Mouse (Mus musculus) kidney, adult 18-20 months (tissue): Measurements from ENCODE around the gene Slc16a12.
"Not testable (repeated sequence)": the region's sequence is repeated elsewhere in the genome, so short reads cannot be mapped to it uniquely, and the experiment has no call there.

Experiments
- DNase-seq: peaks from one replicate; pipeline ENCODE4 v3.0.0; 2021

Gene Slc16a12

GRCm38 (mm10) chr19:34746688-34747504 lies at the start of gene Slc16a12:
Slc16a12 (minus strand) TSS chr19:34747289.
- peak; percentile 77 for DNase-seq

DNA sequence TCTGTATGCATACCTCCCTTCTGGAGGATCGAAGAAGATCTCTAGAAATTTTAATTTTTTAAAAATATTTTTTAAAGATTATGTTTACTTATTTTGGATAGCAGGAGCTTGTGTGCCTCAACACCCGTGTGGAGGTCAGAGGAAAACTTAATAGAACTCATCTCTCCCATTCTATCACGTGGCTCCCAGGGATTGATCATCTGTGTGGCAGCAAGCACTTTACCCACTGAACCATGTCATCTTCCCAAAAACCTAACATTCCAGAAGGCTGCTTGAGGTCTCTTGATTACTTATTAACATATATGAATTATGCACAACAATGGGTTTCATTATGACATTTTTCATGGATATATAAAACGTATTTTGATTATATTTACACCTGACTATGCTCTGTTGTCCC lies 49.3 kb upstream of the Slc16a12 start:
- no peak for DNase-seq

DNA sequence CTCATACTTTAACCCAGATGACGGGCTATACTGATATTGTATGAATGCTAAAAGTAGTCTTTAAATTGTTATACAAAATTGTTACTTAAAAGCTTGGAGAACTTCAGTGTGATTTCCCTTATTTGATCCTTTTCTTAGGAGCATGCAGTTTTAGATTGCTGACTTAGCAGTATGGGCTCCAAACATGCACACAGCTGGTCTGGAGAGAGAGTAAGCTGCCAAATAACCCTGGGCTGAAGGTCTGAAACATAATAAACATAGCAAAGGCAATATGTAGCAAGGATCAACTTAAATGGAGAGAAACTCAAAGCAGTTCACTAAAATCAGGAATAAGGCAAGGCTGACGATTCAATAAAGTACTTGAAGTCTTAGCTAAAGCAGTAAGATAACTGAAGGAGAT lies 35.4 kb upstream of the Slc16a12 start:
- DNase-seq = no peak

GRCm38 (mm10) chr19:34778993-34779392 lies 31.9 kb upstream of the Slc16a12 start:
- DNase-seq = no peak

- no peak for DNase-seq
These were observed 31.0 kb upstream of the Slc16a12 start for GRCm38 (mm10) chr19:34778098-34778497.

DNA sequence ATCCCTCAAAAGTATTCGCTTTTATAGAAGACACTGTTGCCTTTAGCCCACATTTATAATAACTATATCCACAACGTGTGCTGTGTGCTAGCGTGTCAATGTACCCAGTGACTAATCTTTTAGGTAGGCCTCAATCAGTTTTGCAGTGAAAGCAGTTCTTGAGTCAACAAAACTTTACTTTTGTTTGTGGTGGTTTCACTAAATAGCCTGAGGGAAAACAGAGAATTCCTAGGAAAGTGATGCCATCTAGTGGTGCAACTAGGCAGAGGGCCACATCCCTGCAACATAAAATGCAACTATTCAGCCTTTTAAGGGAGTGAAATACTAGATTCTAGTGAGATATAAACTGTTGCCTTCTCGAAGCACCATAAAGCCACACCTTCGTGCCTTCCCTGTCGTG lies 25.7 kb upstream of the Slc16a12 start:
- peak; percentile 71 for DNase-seq

GRCm38 (mm10) chr19:34770764-34771163 lies 23.7 kb upstream of the Slc16a12 start:
- no peak for DNase-seq

DNA sequence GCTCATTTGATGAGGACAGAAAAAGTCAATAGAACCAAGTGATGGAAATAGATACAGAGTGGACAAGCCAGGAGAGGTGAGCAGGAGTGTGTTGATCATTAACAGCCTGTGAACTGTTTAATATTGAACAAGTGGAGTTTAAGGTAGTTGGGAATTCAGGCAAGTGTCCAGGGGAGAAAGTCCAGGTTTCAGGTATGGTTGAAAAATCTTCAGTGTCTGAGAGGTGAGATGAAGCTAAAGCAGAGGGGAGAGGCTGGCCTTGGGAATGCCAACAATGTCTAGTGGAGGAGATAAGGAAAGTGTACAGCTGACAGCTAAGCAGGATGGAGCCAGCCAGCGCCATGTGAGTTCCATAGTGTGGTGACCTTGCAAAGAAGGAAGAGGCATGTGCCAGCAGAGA lies 11.7 kb upstream of the Slc16a12 start:
- DNase-seq = peak; percentile 76

- DNase-seq = no peak
These were observed 9.6 kb upstream of the Slc16a12 start for GRCm38 (mm10) chr19:34756561-34757240.

DNA sequence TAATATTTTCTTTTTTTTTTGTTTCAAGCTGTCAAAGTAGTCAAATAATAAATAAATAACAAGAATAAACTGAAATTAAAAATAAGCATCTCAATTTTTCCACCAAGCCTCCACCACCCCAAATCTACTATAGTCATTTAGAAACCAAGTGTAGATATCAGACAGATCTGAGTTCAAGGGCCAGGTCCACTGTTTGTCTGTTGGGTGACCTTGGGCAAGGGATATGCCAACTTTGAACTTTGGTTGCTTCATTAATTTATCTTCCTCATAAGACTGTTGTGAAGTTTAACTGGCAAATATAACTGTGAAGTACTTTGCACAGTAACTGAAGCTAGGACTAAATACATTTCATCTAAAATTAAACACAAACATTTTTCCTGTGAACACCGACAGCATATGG lies 8.6 kb upstream of the Slc16a12 start:
- no peak for DNase-seq

- no peak for DNase-seq
These were observed 6.2 kb upstream of the Slc16a12 start for GRCm38 (mm10) chr19:34753243-34753642.

DNA sequence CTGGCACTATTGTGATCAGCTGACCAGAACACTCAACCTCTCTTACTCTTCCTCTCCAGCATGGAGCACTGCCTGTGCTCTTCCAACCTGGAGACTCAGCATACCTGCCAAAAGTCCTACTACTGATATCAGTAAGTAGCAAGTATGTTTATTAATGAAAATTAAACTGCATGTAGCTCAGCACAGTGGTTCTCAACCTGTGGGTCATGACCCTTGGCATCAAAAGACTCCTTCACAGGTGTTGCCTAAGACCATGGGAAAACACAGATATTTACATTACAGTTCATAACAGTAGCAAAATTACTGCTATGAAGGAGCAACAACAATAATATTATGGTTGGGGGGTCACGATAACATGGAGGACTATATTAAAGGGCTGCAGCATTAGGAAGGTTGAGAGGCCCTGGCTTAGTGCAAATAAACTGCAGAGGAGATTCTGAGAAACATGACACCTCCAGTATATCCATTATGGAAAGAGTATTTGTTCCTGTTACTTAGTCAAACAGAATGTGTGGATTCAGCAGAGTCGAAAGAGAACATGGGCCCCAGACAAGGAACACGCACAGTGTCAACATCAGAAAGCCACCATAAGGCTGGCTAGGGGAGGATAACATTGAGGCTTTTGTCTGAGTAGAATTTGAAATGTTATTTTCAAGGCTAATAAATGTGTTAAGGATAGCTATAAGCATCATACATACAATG lies 5.5 kb upstream of the Slc16a12 start:
- no peak for DNase-seq

DNA sequence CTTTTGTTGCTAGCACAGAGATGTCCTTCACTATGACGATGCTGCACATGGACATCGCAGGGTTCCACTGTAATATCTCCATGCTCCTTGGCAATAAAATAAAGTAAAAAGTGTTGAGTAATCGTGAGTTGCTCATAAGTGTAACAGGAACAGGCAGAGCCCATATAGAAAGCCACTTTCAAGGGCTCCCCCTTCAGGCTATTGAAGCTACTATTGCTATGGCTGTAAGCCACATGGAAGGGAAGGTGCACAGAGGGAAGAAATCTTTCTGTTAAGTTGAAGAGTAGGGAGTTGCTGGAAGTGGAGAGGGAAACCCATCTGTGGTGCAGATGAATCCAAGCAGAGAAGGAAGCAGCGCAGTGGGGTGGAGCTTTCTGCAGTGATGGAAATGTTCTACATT lies 4.1 kb upstream of the Slc16a12 start:
- DNase-seq = no peak

DNA sequence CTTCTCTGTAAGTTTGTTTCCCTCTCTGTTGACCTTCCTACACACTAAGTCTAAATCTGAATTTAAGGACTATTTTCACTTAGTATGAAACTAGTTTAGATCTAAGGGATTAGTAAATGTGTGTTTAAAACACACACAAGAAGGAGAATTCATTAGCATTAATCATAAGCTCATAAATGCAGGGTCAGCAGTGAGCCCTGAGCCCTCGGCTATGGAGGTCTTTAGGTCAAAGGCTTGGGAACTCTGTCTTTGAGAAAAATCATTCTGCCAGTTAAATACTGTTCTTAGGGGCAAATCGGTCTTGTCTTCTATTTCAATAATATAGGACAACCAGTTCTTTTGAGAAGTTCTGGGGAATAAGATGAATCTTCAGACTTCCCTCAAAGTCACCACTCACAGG lies 1.9 kb upstream of the Slc16a12 start:
- DNase-seq = no peak

DNA sequence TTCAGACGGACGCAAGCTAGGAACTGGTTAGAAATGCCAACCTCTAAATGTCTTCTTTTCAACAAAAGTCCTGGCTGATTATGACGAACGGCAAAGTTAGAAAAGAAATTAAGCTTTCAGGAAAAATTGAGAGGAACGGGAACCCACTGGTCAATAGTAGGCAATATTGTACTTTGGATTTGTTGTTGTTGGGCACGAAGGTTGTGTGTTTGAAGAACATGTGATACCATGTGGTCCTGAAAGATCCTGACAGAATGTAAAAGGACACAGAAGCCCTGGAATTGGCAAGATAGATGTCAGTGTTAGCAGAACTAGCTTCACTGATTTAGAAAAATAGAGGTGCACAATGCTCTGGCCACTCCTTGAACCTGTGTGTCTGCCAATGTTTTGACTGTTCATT lies 880 bp upstream of the Slc16a12 start:
- DNase-seq = not testable (repeated sequence)

- DNase-seq = peak; percentile 62
These were observed 888 bp downstream of the Slc16a12 start for GRCm38 (mm10) chr19:34746201-34746600.

DNA sequence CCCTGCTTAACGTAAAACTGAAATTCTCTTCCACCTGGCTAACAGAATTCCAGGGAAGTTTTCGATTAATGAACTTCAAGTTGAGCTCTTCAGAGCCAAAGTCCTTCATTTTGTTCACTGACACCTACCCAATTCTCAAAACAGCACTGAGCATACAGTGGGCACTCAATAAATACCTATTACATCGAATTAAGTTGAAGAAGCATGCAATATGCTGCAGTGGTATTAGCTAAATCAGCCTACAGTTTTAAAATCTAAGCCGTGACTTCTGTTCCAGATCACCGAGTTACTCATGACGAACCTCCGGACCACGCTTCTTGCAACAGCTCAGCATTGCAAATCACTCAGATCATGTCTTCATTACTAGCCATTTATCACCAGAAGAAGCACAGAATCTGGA lies 2.1 kb downstream of the Slc16a12 start:
- DNase-seq = no peak

DNA sequence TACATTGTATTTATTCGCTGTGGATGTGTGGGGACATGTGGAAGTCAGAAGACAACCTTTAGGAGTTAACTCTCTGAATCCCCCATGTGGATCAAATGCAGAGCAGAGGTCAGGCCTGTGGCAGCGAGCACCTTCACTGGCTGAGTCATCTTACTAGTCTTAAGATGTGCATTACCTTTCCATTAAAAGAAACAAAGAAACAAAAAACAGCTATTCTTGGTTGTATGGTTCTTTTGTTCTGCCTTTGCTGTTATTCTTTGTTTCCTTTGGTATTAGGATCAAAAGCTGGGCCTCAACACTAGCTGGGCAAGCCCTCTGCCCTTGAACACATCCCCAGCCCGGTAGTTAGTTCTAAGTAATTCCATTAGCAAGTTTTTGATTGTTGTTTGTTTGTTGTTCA lies 9.2 kb downstream of the Slc16a12 start:
- no peak for DNase-seq

DNA sequence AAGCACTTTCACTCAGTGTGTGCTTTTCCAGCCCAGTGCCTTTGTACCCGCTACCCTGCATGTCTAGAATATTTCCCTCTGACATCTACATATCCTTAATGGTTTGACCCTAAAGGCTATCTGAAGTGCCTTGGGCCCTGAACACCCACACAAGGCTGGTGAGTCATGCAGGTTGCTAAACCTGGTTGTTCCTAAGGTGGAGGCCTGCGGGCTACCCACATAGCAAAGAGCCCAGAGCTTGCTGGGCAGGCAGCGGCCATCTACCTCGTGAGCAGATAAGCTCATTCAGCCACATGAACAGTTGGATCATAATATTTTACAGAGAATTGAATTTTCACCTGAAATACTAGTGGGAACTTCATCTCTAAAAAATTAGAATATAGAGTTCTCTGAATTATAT lies 11.2 kb downstream of the Slc16a12 start:
- DNase-seq = no peak

DNA sequence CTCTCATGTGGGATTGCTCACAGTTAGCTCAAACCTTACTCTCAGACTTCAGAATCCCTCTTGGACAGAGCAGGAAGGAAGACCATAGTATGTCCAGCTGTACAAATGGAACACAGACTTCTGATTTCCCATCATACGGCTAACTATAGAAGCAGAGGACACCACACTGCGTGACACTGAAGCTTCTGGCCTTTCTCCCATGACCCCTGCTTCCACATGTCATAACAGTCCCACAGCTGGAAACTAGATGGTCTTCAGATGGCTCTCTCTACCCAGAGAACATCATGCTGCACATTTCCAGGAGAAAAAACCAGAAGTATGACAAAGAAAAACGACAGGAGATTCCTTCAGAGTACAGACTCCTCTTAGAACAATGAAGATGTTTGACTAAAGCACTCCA lies 14.1 kb downstream of the Slc16a12 start:
- DNase-seq = no peak

GRCm38 (mm10) chr19:34731356-34731755 lies 15.7 kb downstream of the Slc16a12 start:
- DNase-seq = no peak

DNA sequence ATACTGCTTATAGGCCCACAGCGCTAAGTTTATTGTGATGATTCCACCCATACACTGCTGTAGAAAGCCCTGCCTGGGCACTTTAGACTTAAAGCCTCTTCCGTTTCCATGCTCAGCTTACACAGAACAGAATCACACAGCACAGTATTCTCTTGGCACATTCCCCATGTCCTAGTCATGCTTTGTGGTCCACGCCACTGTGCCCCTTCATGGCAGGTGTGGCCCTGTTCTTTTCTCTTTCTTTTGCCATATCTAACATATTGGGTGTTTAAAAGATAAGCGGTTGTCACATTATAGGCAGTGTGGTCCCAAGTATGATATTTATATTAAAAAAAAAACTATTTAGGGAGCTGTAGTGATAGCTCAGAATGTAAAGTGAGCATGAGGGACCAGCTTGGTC lies 16.5 kb downstream of the Slc16a12 start:
- DNase-seq = no peak

DNA sequence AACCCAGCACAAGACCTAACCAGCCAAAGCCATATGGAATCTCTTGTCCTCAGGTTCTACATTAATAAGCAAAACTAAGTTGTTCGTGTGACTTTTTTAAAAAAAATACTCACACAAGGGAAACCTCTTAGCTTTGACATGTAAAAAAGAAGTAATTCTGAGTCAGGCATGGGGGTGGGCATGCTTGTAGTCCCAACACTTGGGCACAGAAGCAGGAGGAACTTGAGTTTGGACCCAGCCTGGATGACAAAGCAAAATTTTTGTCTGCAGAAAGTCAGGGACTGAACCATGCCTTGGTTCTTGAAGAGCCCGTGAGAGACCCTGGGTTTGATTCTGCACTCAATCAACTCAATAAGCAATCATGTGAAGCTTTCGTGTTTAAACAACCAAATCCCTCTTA lies 17.6 kb downstream of the Slc16a12 start:
- DNase-seq = no peak
